Mouse (Mus musculus) limb, embryonic 11.5 days (tissue): ENCODE data around the gene Gm21970. TPM values are rescaled to one million over a fixed set of nuclear protein-coding genes. Genes with fewer than 3 reads are reported as not detected.

Experiments used
- ATAC-seq: fragments of 200-750 bp; cut with Nextera tagmentation; 2 replicates; pipeline ENCODE4 v1.8.0; 2017; ENCODE audit warnings: low read depth; ENCODE audit not compliant: insufficient number of reproducible peaks, low FRiP score, low TSS enrichment
- DNase-seq: peaks from one replicate; pipeline ENCODE4 v3.0.0-alpha.2; 2015; ENCODE audit warnings: low spot score
- H3K27ac ChIP-seq: fragments of 300-500 bp; sonication (generic); replicated peaks from 2 replicates; pipeline ENCODE4 v1.5.1; 2014; ENCODE audit warnings: low read depth, mild to moderate bottlenecking, low read length
- H3K27me3 ChIP-seq: fragments of 300-500 bp; sonication (generic); 2 replicates; pipeline ENCODE4 v1.6.1; 2014; ENCODE audit warnings: mild to moderate bottlenecking, low read length, mixed read lengths; ENCODE audit not compliant: control insufficient read depth, insufficient read depth
- H3K36me3 ChIP-seq: fragments of 300-500 bp; sonication (generic); 2 replicates; pipeline ENCODE4 v1.6.1; 2014; ENCODE audit warnings: mild to moderate bottlenecking, low read length, moderate library complexity, mixed read lengths; ENCODE audit not compliant: control insufficient read depth, insufficient read depth
- H3K4me1 ChIP-seq: fragments of 300-500 bp; sonication (generic); 2 replicates; pipeline ENCODE4 v1.6.1; 2014; ENCODE audit warnings: low read length, mixed read lengths; ENCODE audit not compliant: control insufficient read depth, insufficient read depth
- H3K4me2 ChIP-seq: fragments of 300-500 bp; sonication (generic); 2 replicates; pipeline ENCODE4 v1.6.1; 2014; ENCODE audit warnings: low read depth, mild to moderate bottlenecking, moderate library complexity; ENCODE audit not compliant: severe bottlenecking
- H3K4me3 ChIP-seq: fragments of 300-500 bp; sonication (generic); 2 replicates; pipeline ENCODE4 v1.5.1; 2014; ENCODE audit warnings: low read depth, low read length
- H3K9ac ChIP-seq: fragments of 300-500 bp; sonication (generic); 2 replicates; pipeline ENCODE4 v1.6.1; 2014; ENCODE audit warnings: mild to moderate bottlenecking, low read length
- H3K9me3 ChIP-seq: fragments of 300-500 bp; sonication (generic); 2 replicates; pipeline ENCODE4 v1.6.1; 2016; ENCODE audit warnings: low read length; ENCODE audit not compliant: control insufficient read depth
- WGBS: fragments of 180-500 bp; shearing (Covaris S2); extraction: QIAGEN DNeasy Blood & Tissue Kit; methylation state at CpG from one replicate; pipeline ENCODE4 v1.1.7; 2014; 5-methylcytosine and 5-hydroxymethylcytosine counted together
- polyA plus RNA-seq: library from polyadenylated mRNA; unstranded; fragments of >200 nt; fragmentation: Nextera tagmentation; extraction: Ambion mirVana; gene quantifications from 2 replicates; pipeline ENCODE4 v1.2.1, GENCODE M21; 2014

Gene Gm21970
- polyA plus RNA-seq, 1 experiment from 2014 or later: not detected

GRCm38 (mm10) chr16:91386419-91387120 lies 5.0 kb upstream of the Gm21970 start:
- 90% methylated on average over 10 of the region's 10 CpGs for WGBS
- no peak overlapping the region for H3K27ac ChIP-seq
- ATAC-seq (no peak), DNase-seq (no peak)
- H3K9me3 ChIP-seq: no peaks in the 10 kb centered on the region
- H3K9ac ChIP-seq: no peak overlapping the region
- H3K4me3 ChIP-seq: no peak overlapping the region
- H3K36me3 ChIP-seq: peaks cover 12% of the 10 kb centered on the region; the same call in 1 of the 2 replicates
- H3K27me3 ChIP-seq: no peaks in the 10 kb centered on the region
- no peaks in the 10 kb centered on the region for H3K4me1 ChIP-seq
- H3K4me2 ChIP-seq: no peak overlapping the region

- H3K4me2 ChIP-seq: no peak overlapping the region
- DNase-seq (no peak), ATAC-seq (no peak)
- no peak overlapping the region for H3K4me3 ChIP-seq
- no peaks in the 10 kb centered on the region for H3K27me3 ChIP-seq
- 94% methylated on average over 3 of the region's 3 CpGs for WGBS
- H3K36me3 ChIP-seq: peaks cover 16% of the 10 kb centered on the region; the same call in 1 of the 2 replicates
- no peak overlapping the region for H3K27ac ChIP-seq
- H3K9me3 ChIP-seq: no peaks in the 10 kb centered on the region
- no peaks in the 10 kb centered on the region for H3K4me1 ChIP-seq
- no peak overlapping the region for H3K9ac ChIP-seq
Observed at GRCm38 (mm10) chr16:91387121-91387486, 4.4 kb upstream of the Gm21970 start.

- no peak overlapping the region for H3K4me2 ChIP-seq
- DNase-seq: no peak
- H3K27me3 ChIP-seq: no peaks in the 10 kb centered on the region
- H3K4me3 ChIP-seq: no peak overlapping the region
- H3K9me3 ChIP-seq: no peaks in the 10 kb centered on the region
- H3K9ac ChIP-seq: no peak overlapping the region
- no peaks in the 10 kb centered on the region for H3K4me1 ChIP-seq
- 89% methylated on average over 4 of the region's 4 CpGs for WGBS
- ATAC-seq: no peak
- H3K36me3 ChIP-seq: peaks cover 21% of the 10 kb centered on the region; the same call in 1 of the 2 replicates
- no peak overlapping the region for H3K27ac ChIP-seq
Observed at GRCm38 (mm10) chr16:91390100-91390499, 1.4 kb upstream of the Gm21970 start.

GRCm38 (mm10) chr16:91394826-91395410 lies 3.4 kb downstream of the Gm21970 start:
- ATAC-seq (no peak), DNase-seq (no peak)
- H3K4me1 ChIP-seq: no peaks in the 10 kb centered on the region
- no peak overlapping the region for H3K9ac ChIP-seq
- no peak overlapping the region for H3K4me3 ChIP-seq
- H3K4me2 ChIP-seq: no peak overlapping the region
- H3K27me3 ChIP-seq: no peaks in the 10 kb centered on the region
- peaks cover 16% of the 10 kb centered on the region; the same call in 1 of the 2 replicates for H3K36me3 ChIP-seq
- WGBS: 84% methylated on average over 4 of the region's 4 CpGs
- no peaks in the 10 kb centered on the region for H3K9me3 ChIP-seq
- no peak overlapping the region for H3K27ac ChIP-seq

GRCm38 (mm10) chr16:91395633-91396392 lies 4.3 kb downstream of the Gm21970 start:
- H3K4me3 ChIP-seq: no peak overlapping the region

GRCm38 (mm10) chr16:91396844-91397537 lies 5.5 kb downstream of the Gm21970 start:
- Histone ChIP-seq H3K9me3 (no peaks in the 10 kb centered on the region), H3K27ac (no peak overlapping the region), H3K36me3 (peaks cover 12% of the 10 kb centered on the region; the same call in 1 of the 2 replicates), H3K27me3 (no peaks in the 10 kb centered on the region), H3K4me1 (no peaks in the 10 kb centered on the region), H3K4me2 (no peak overlapping the region), H3K4me3 (no peak overlapping the region), H3K9ac (no peak overlapping the region)
- DNase-seq (no peak), ATAC-seq (no peak)
- 76% methylated on average over 10 of the region's 10 CpGs for WGBS

More at GRCm38 (mm10) chr16:91395633-91396392, 4.3 kb downstream of the Gm21970 start:
- no peaks in the 10 kb centered on the region for H3K27me3 ChIP-seq
- 57% methylated on average over 8 of the region's 8 CpGs for WGBS
- no peaks in the 10 kb centered on the region for H3K9me3 ChIP-seq
- H3K27ac ChIP-seq: no peak overlapping the region
- peaks cover 16% of the 10 kb centered on the region; the same call in 1 of the 2 replicates for H3K36me3 ChIP-seq
- no peak overlapping the region for H3K9ac ChIP-seq
- ATAC-seq: no peak
- DNase-seq: no peak
- H3K4me2 ChIP-seq: no peak overlapping the region
- no peaks in the 10 kb centered on the region for H3K4me1 ChIP-seq

GRCm38 (mm10) chr16:91398030-91398429 lies 6.5 kb downstream of the Gm21970 start:
- no peak overlapping the region for H3K4me2 ChIP-seq
- no peak for ATAC-seq
- no peak overlapping the region for H3K27ac ChIP-seq
- no peak for DNase-seq
- H3K4me1 ChIP-seq: no peaks in the 10 kb centered on the region
- WGBS: 91% methylated on average over 12 of the region's 12 CpGs
- no peaks in the 10 kb centered on the region for H3K9me3 ChIP-seq
- no peaks in the 10 kb centered on the region for H3K27me3 ChIP-seq
- H3K9ac ChIP-seq: no peak overlapping the region
- no peak overlapping the region for H3K4me3 ChIP-seq
- peaks cover 6% of the 10 kb centered on the region; the same call in 1 of the 2 replicates for H3K36me3 ChIP-seq

GRCm38 (mm10) chr16:91398944-91399343 lies 7.4 kb downstream of the Gm21970 start:
- no peak for ATAC-seq
- 94% methylated on average over 7 of the region's 7 CpGs for WGBS
- H3K9ac ChIP-seq: no peak overlapping the region

More at GRCm38 (mm10) chr16:91398944-91399343, 7.4 kb downstream of the Gm21970 start:
- H3K4me2 ChIP-seq: no peak overlapping the region
- no peaks in the 10 kb centered on the region for H3K4me1 ChIP-seq
- H3K27me3 ChIP-seq: no peaks in the 10 kb centered on the region
- no peak for DNase-seq
- H3K9me3 ChIP-seq: no peaks in the 10 kb centered on the region
- H3K27ac ChIP-seq: no peak overlapping the region
- H3K36me3 ChIP-seq: peaks cover 4% of the 10 kb centered on the region; the same call in 1 of the 2 replicates
- H3K4me3 ChIP-seq: no peak overlapping the region
